Comparison of ENCODE assay signal across 24 mouse cellular contexts in genomic region chr7:43326223-43326780, GRCm38 (mm10). TPM values are rescaled to one million over a fixed set of nuclear protein-coding genes. Genes with fewer than 3 reads are reported as not detected.
DNase-seq lines count a peak whose midpoint lies in the region; TF ChIP-seq lines count a peak whose summit lies in the region.
"Had no signal": no experiment of that assay in that cellular context is flagged by ENCODE, and none has a peak within 500 bp of the region (broad histone marks: within the 10 kb centered on the region; RNA-seq: fewer than 3 reads in every experiment).

No protein-coding gene starts in this region.

- 57% methylated on average over 10 of the region's 10 CpGs for WGBS in hindbrain, embryonic 10.5 days
- 51% methylated on average over 10 of the region's 10 CpGs for WGBS in midbrain, embryonic 10.5 days

- no peaks in the 10 kb centered on the region for H3K36me3 ChIP-seq in E14TG2a.4 (ENCODE audit: insufficient read depth, low read length)
- no peaks in the 10 kb centered on the region for H3K36me3 ChIP-seq in hindbrain, embryonic 10.5 days
- no peaks in the 10 kb centered on the region for H3K36me3 ChIP-seq in midbrain, embryonic 10.5 days
- H3K36me3 ChIP-seq: embryonic facial prominence, embryonic 10.5 days; forebrain, embryonic 10.5 days; heart, embryonic 10.5 days; limb, embryonic 10.5 days; liver, embryonic 15.5 days; midbrain, embryonic 15.5 days; neural tube, embryonic 13.5 days had no signal

- peak; percentile 50 for DNase-seq in layer of hippocampus, adult 11-12 months (ENCODE audit: low spot score)
- DNase-seq in layer of hippocampus, adult 9-10 months (ENCODE audit: low spot score), result no peak
- DNase-seq in ZHBTc4 (ENCODE audit: low read depth, low spot score), result peak; percentile 43
- DNase-seq in layer of hippocampus, postnatal 25 days (ENCODE audit: extremely low spot score in 1 of 2, low spot score in 1 of 2), result peak; percentile 16 to 17
- DNase-seq in hindbrain, embryonic 10.5 days (ENCODE audit: low spot score), result no peak
- no peak for DNase-seq in midbrain, embryonic 10.5 days (ENCODE audit: low spot score)
- DNase-seq: adrenal gland, postnatal 25 days; cerebellum, adult 9-11 months; kidney, postnatal 25 days; liver; lung, postnatal 4 days had no signal

- no peaks in the 10 kb centered on the region for H3K9me3 ChIP-seq in E14TG2a.4 (ENCODE audit: low read length)
- no peaks in the 10 kb centered on the region for H3K9me3 ChIP-seq in hindbrain, embryonic 10.5 days
- H3K9me3 ChIP-seq in midbrain, embryonic 10.5 days (replicated peaks), result 0 out of 2 replicates have a peak, but pooled peaks cover 6% of the 10 kb centered on the region
- H3K9me3 ChIP-seq: embryonic facial prominence, embryonic 10.5 days; forebrain, embryonic 10.5 days; heart, embryonic 10.5 days; limb, embryonic 10.5 days; liver, embryonic 15.5 days; midbrain, embryonic 15.5 days; neural tube, embryonic 13.5 days had no signal

- peaks cover 31% of the 10 kb centered on the region for H3K4me1 ChIP-seq in E14TG2a.4 (replicated peaks; ENCODE audit: low read depth, low read length)
- no peaks in the 10 kb centered on the region for H3K4me1 ChIP-seq in hindbrain, embryonic 10.5 days (replicated peaks)
- no peaks in the 10 kb centered on the region for H3K4me1 ChIP-seq in midbrain, embryonic 10.5 days
- H3K4me1 ChIP-seq: embryonic facial prominence, embryonic 10.5 days; forebrain, embryonic 10.5 days; heart, embryonic 10.5 days; limb, embryonic 10.5 days; liver, embryonic 15.5 days; midbrain, embryonic 15.5 days; neural tube, embryonic 13.5 days had no signal

- H3K27ac ChIP-seq in hindbrain, embryonic 10.5 days, result no peak overlapping the region
- no peak overlapping the region for H3K27ac ChIP-seq in midbrain, embryonic 10.5 days (replicated peaks)
- H3K27ac ChIP-seq: embryonic facial prominence, embryonic 10.5 days; forebrain, embryonic 10.5 days; heart, embryonic 10.5 days; hindbrain, postnatal 0 days; limb, embryonic 10.5 days; liver, embryonic 15.5 days; midbrain, embryonic 15.5 days; neural tube, embryonic 13.5 days; stomach, postnatal 0 days had no signal

- H3K4me3 ChIP-seq in E14TG2a.4 (replicated peaks; ENCODE audit: low read length), result peak overlapping the region; percentile 61
- H3K4me3 ChIP-seq in hindbrain, embryonic 10.5 days, result no peak overlapping the region
- H3K4me3 ChIP-seq in midbrain, embryonic 10.5 days, result no peak overlapping the region
- H3K4me3 ChIP-seq: embryonic facial prominence, embryonic 10.5 days; forebrain, embryonic 10.5 days; heart, embryonic 10.5 days; limb, embryonic 10.5 days; liver, embryonic 15.5 days; midbrain, embryonic 15.5 days; myocyte; neural tube, embryonic 13.5 days had no signal

- no peaks in the 10 kb centered on the region for H3K27me3 ChIP-seq in E14TG2a.4 (ENCODE audit: insufficient read depth, low read length)
- H3K27me3 ChIP-seq in hindbrain, embryonic 10.5 days (ENCODE audit: insufficient read depth, poor library complexity, severe bottlenecking), result no peaks in the 10 kb centered on the region
- H3K27me3 ChIP-seq in midbrain, embryonic 10.5 days (ENCODE audit: low read depth, poor library complexity, severe bottlenecking), result no peaks in the 10 kb centered on the region
- H3K27me3 ChIP-seq: liver, embryonic 15.5 days; midbrain, embryonic 15.5 days; neural tube, embryonic 13.5 days had no signal

- no peak for TF ChIP-seq CTCF in E14TG2a.4 (conservative IDR thresholded peaks at IDR 0.05; ENCODE audit: low read length)

RNA-seq across cellular contexts. Expression of gene Zfp715, which starts 13.2 kb away (rescaled TPM):
- total RNA-seq in layer of hippocampus, postnatal 25 days (2021), result 10 to 100 TPM; 24.1 to 24.4 TPM
- polyA plus RNA-seq in hindbrain, embryonic 10.5 days (2016; fragmentation: Nextera tagmentation; extraction: Ambion mirVana), result 7.8 and 9.8 TPM in 2 replicates
- 10.5 and 11.2 TPM in 2 replicates for polyA plus RNA-seq in midbrain, embryonic 10.5 days (2016; fragmentation: Nextera tagmentation; extraction: Ambion mirVana)

RNA-seq across cellular contexts. Expression of gene Siglecf, which starts 24.8 kb away (rescaled TPM):
- total RNA-seq in layer of hippocampus, postnatal 25 days (2021), result under 1 TPM; 0.66 to 0.73 TPM
- polyA plus RNA-seq in hindbrain, embryonic 10.5 days (2016; fragmentation: Nextera tagmentation; extraction: Ambion mirVana), result 0.27 and 0.30 TPM in 2 replicates
- 0.09 and 0.29 TPM in 2 replicates for polyA plus RNA-seq in midbrain, embryonic 10.5 days (2016; fragmentation: Nextera tagmentation; extraction: Ambion mirVana)
- total RNA-seq: adrenal gland, postnatal 25 days; hindbrain, postnatal 0 days had no signal
- polyA plus RNA-seq: CD4-positive, CD25-positive, alpha-beta regulatory T cell, adult 4 months; kidney, embryonic 14.5 days; myocyte had no signal

Comparison
In these comparisons a context has a peak if more than half of its experiments do, and no peak if none do; other contexts are left out.
1. DNase-seq: peak in layer of hippocampus, adult 11-12 months (single experiment), ZHBTc4 (single experiment) and layer of hippocampus, postnatal 25 days (2 of 2); none in layer of hippocampus, adult 9-10 months (single experiment), hindbrain, embryonic 10.5 days (single experiment) and midbrain, embryonic 10.5 days (single experiment).